Mouse (Mus musculus) liver, embryonic 14.5 days (tissue): Measurements from ENCODE around the gene Ptprf.

ENCODE experiments used
- CTCF ChIP-seq: IDR thresholded peaks from 2 replicates; pipeline ENCODE4 v1.5.1; 2016; ENCODE audit warnings: antibody characterized with exemption, low read depth, control low read depth
- EP300 ChIP-seq: IDR thresholded peaks from 2 replicates; pipeline ENCODE4 v1.6.1; 2016; ENCODE audit warnings: antibody characterized with exemption, low read depth

- TF ChIP-seq CTCF (no peak), EP300 (no peak)
Observed at GRCm38 (mm10) chr4:118220756-118221155, 70.4 kb downstream of the Ptprf start.
